Mouse (Mus musculus) left cerebral cortex, adult 18-20 months (tissue): ENCODE measurements around the gene Gsdma. TPM values are rescaled to one million over a fixed set of nuclear protein-coding genes. Genes with fewer than 3 reads are reported as not detected.
A peak's percentile ranks its signal among the peaks of the same experiment; 100 is the strongest.
"Not testable (repeated sequence)": the region's sequence is repeated elsewhere in the genome, so short reads cannot be mapped to it uniquely, and the experiment has no call there.

Experiments
- DNase-seq, 2 experiments: peaks; one replicate each; pipeline ENCODE4 v3.0.0; 2021 to 2022; ENCODE audit warnings: low spot score in 2 of 2, mixed read lengths in 1 of 2
- long read RNA-seq, 2 experiments: library from polyadenylated mRNA; stranded (forward); transcript quantifications; one replicate each; pipeline ENCODE4 v2.0.0; 2021
- total RNA-seq, 2 experiments: library from RNA; stranded (reverse); gene quantifications; 2 replicates each; pipeline ENCODE4 v1.2.3; 2021

The Gsdma gene
- under 1 TPM in 1 of 2 experiments, not detected in 1; 0.14 TPM for total RNA-seq
- long read RNA-seq, experiment 1 = 0 reads
- long read RNA-seq, experiment 2 = 0 reads

GRCm38 (mm10) chr11:98664091-98664490, at the start of gene Gsdma:
Gene Gsdma, plus strand, starts transcription at chr11:98664351.
- no peak for DNase-seq

- DNase-seq = no peak
Measured at GRCm38 (mm10) chr11:98620791-98621190, 43.4 kb upstream of the Gsdma start.

GRCm38 (mm10) chr11:98623981-98624380, 40.2 kb upstream of the Gsdma start:
- not testable (repeated sequence) for DNase-seq

GRCm38 (mm10) chr11:98624381-98624780, 39.8 kb upstream of the Gsdma start:
- not testable (repeated sequence) for DNase-seq

GRCm38 (mm10) chr11:98625611-98626410, 38.3 kb upstream of the Gsdma start, which contains the start of the genes Gm12355 and Gsdma3:
Gene Gm12355, minus strand, starts transcription at chr11:98625661.
Gene Gsdma3, plus strand, starts transcription at chr11:98626360.
- DNase-seq = no peak

- no peak for DNase-seq
Measured at GRCm38 (mm10) chr11:98628706-98629105, 35.4 kb upstream of the Gsdma start.

GRCm38 (mm10) chr11:98630646-98631045, 33.5 kb upstream of the Gsdma start:
- no peak for DNase-seq

- not testable (repeated sequence) for DNase-seq
Measured at GRCm38 (mm10) chr11:98635312-98635970, 28.7 kb upstream of the Gsdma start.

GRCm38 (mm10) chr11:98637501-98637900, 26.6 kb upstream of the Gsdma start:
- no peak for DNase-seq

GRCm38 (mm10) chr11:98640091-98640490, 24.1 kb upstream of the Gsdma start:
- no peak for DNase-seq

GRCm38 (mm10) chr11:98644757-98645156, 19.4 kb upstream of the Gsdma start:
- no peak for DNase-seq

- no peak for DNase-seq
Measured at GRCm38 (mm10) chr11:98645946-98646345, 18.2 kb upstream of the Gsdma start.

- no peak for DNase-seq
Measured at GRCm38 (mm10) chr11:98646459-98646858, 17.7 kb upstream of the Gsdma start, which contains the start of gene Gsdma2. Gene Gsdma2, plus strand, starts transcription at chr11:98646759.

- peak; percentile 10 to 13 for DNase-seq
Measured at GRCm38 (mm10) chr11:98655076-98655475, 9.1 kb upstream of the Gsdma start.

GRCm38 (mm10) chr11:98660517-98660916, 3.6 kb upstream of the Gsdma start:
- peak; percentile 32 to 41 for DNase-seq

GRCm38 (mm10) chr11:98668984-98669383, 4.8 kb downstream of the Gsdma start:
- no peak for DNase-seq

GRCm38 (mm10) chr11:98671284-98671815, 7.2 kb downstream of the Gsdma start:
- no peak for DNase-seq

GRCm38 (mm10) chr11:98671857-98672256, 7.7 kb downstream of the Gsdma start:
- no peak for DNase-seq

- DNase-seq = no peak
Measured at GRCm38 (mm10) chr11:98672482-98672881, 8.3 kb downstream of the Gsdma start.

GRCm38 (mm10) chr11:98673136-98673535, 9.0 kb downstream of the Gsdma start:
- DNase-seq = peak; percentile 42 to 45

- no peak for DNase-seq
Measured at GRCm38 (mm10) chr11:98675829-98676363, 11.7 kb downstream of the Gsdma start.

GRCm38 (mm10) chr11:98680023-98680422, 15.9 kb downstream of the Gsdma start:
- DNase-seq = no peak
